Mouse (Mus musculus) intestine, embryonic 16.5 days (tissue): ENCODE data around the gene Gtpbp4. TPM values are rescaled to one million over a fixed set of nuclear protein-coding genes. Genes with fewer than 3 reads are reported as not detected.
"Not testable (repeated sequence)": the region's sequence is repeated elsewhere in the genome, so short reads cannot be mapped to it uniquely, and the experiment has no call there.

Experiments used
- ATAC-seq: fragments of 200-750 bp; cut with Nextera tagmentation; 2 replicates; pipeline ENCODE4 v1.8.0; 2017; ENCODE audit warnings: moderate TSS enrichment, moderate library complexity
- H3K27ac ChIP-seq: fragments of 300-500 bp; sonication (generic); 2 replicates; pipeline ENCODE4 v1.5.1; 2014; ENCODE audit warnings: mild to moderate bottlenecking, low read length
- H3K27me3 ChIP-seq: fragments of 300-500 bp; sonication (generic); replicated peaks from 2 replicates; pipeline ENCODE4 v1.6.1; 2014; ENCODE audit warnings: low read length, control low read depth, mixed read lengths; ENCODE audit not compliant: control insufficient read depth, insufficient read depth
- H3K36me3 ChIP-seq: fragments of 300-500 bp; sonication (generic); 2 replicates; pipeline ENCODE4 v1.6.1; 2014; ENCODE audit warnings: low read length, control low read depth; ENCODE audit not compliant: control insufficient read depth, insufficient read depth
- H3K4me1 ChIP-seq: fragments of 300-500 bp; sonication (generic); 2 replicates; pipeline ENCODE4 v1.6.1; 2014; ENCODE audit warnings: low read length, control low read depth, mixed read lengths; ENCODE audit not compliant: control insufficient read depth, insufficient read depth
- H3K4me2 ChIP-seq: fragments of 300-500 bp; sonication (generic); 2 replicates; pipeline ENCODE4 v1.6.1; 2014; ENCODE audit warnings: low read depth, low read length, control low read depth
- H3K4me3 ChIP-seq: fragments of 300-500 bp; sonication (generic); 2 replicates; pipeline ENCODE4 v1.5.1; 2014; ENCODE audit warnings: mild to moderate bottlenecking, low read length
- H3K9ac ChIP-seq: fragments of 300-500 bp; sonication (generic); 2 replicates; pipeline ENCODE4 v1.6.1; 2014; ENCODE audit warnings: low read depth, low read length
- H3K9me3 ChIP-seq: fragments of 300-500 bp; sonication (generic); 2 replicates; pipeline ENCODE4 v1.6.1; 2016; ENCODE audit warnings: low read length, control low read depth; ENCODE audit not compliant: control insufficient read depth
- WGBS: fragments of 180-500 bp; shearing (Covaris S2); extraction: QIAGEN DNeasy Blood & Tissue Kit; methylation state at CpG from one replicate; pipeline ENCODE4 v1.1.7; 2014; 5-methylcytosine and 5-hydroxymethylcytosine counted together
- polyA plus RNA-seq: library from polyadenylated mRNA; unstranded; fragments of >200 nt; fragmentation: Nextera tagmentation; extraction: Ambion mirVana; gene quantifications from 2 replicates; pipeline ENCODE4 v1.2.1, GENCODE M21; 2015

The Gtpbp4 gene
- polyA plus RNA-seq, 1 experiment from 2014 or later: 72.4 TPM

- Histone ChIP-seq H3K27me3 (no peaks in the 10 kb centered on the region), H3K9ac (peak overlapping the region; percentile 89), H3K36me3 (no peaks in the 10 kb centered on the region), H3K27ac (peak overlapping the region; percentile 51), H3K4me2 (peak overlapping the region; percentile 72), H3K4me3 (peak overlapping the region; percentile 96), H3K4me1 (peaks cover 9% of the 10 kb centered on the region), H3K9me3 (no peaks in the 10 kb centered on the region)
- peak; percentile 72 for ATAC-seq
- 2% methylated on average over 33 of the region's 33 CpGs for WGBS
Measured at GRCm38 (mm10) chr13:8995159-8995989, 509 bp downstream of the Gtpbp4 start.

GRCm38 (mm10) chr13:8992231-8992630, 3.7 kb downstream of the Gtpbp4 start:
- Histone ChIP-seq H3K9ac (no peak overlapping the region), H3K4me2 (no peak overlapping the region), H3K36me3 (peaks cover 5% of the 10 kb centered on the region; the same call in 1 of the 2 replicates), H3K27ac (no peak overlapping the region), H3K27me3 (no peaks in the 10 kb centered on the region), H3K4me1 (peaks cover 9% of the 10 kb centered on the region), H3K4me3 (no peak overlapping the region), H3K9me3 (no peaks in the 10 kb centered on the region)
- no peak for ATAC-seq
- 88% methylated on average over 6 of the region's 6 CpGs for WGBS

GRCm38 (mm10) chr13:8972972-8973371, 22.9 kb downstream of the Gtpbp4 start:
- WGBS: 96% methylated on average over 3 of the region's 3 CpGs

GRCm38 (mm10) chr13:8972369-8972768, 23.5 kb downstream of the Gtpbp4 start:
- peaks cover 33% of the 10 kb centered on the region for H3K36me3 ChIP-seq
- no peaks in the 10 kb centered on the region for H3K9me3 ChIP-seq
- no peak overlapping the region for H3K4me3 ChIP-seq
- no peak overlapping the region for H3K4me2 ChIP-seq
- no peaks in the 10 kb centered on the region for H3K27me3 ChIP-seq
- ATAC-seq: no peak
- no peak overlapping the region for H3K27ac ChIP-seq
- no peaks in the 10 kb centered on the region for H3K4me1 ChIP-seq
- no peak overlapping the region for H3K9ac ChIP-seq

More at GRCm38 (mm10) chr13:8972972-8973371, 22.9 kb downstream of the Gtpbp4 start:
- no peak overlapping the region for H3K27ac ChIP-seq
- H3K9me3 ChIP-seq: no peaks in the 10 kb centered on the region
- no peak overlapping the region for H3K4me3 ChIP-seq
- H3K4me2 ChIP-seq: no peak overlapping the region
- H3K27me3 ChIP-seq: no peaks in the 10 kb centered on the region
- no peak for ATAC-seq
- H3K36me3 ChIP-seq: peaks cover 35% of the 10 kb centered on the region
- no peak overlapping the region for H3K9ac ChIP-seq
- no peaks in the 10 kb centered on the region for H3K4me1 ChIP-seq

- Histone ChIP-seq H3K9ac (no peak overlapping the region), H3K4me1 (no peaks in the 10 kb centered on the region), H3K4me2 (no peak overlapping the region), H3K36me3 (peaks cover 9% of the 10 kb centered on the region), H3K27ac (no peak overlapping the region), H3K27me3 (no peaks in the 10 kb centered on the region), H3K4me3 (no peak overlapping the region), H3K9me3 (no peaks in the 10 kb centered on the region)
- no peak for ATAC-seq
- 94% methylated on average over 8 of the region's 8 CpGs for WGBS
Measured at GRCm38 (mm10) chr13:8967742-8968141, 28.1 kb downstream of the Gtpbp4 start.

- Histone ChIP-seq H3K9me3 (no peaks in the 10 kb centered on the region), H3K27me3 (no peaks in the 10 kb centered on the region), H3K4me1 (no peaks in the 10 kb centered on the region), H3K9ac (no peak overlapping the region), H3K4me3 (no peak overlapping the region), H3K4me2 (no peak overlapping the region), H3K27ac (no peak overlapping the region), H3K36me3 (peaks cover 3% of the 10 kb centered on the region; the same call in 1 of the 2 replicates)
- WGBS: 92% methylated on average over 5 of the region's 5 CpGs
- no peak for ATAC-seq
Measured at GRCm38 (mm10) chr13:8965224-8965623, 30.7 kb downstream of the Gtpbp4 start.

GRCm38 (mm10) chr13:8962266-8962665, 33.6 kb downstream of the Gtpbp4 start:
- H3K36me3 ChIP-seq, ATAC-seq, H3K4me3 ChIP-seq, H3K27ac ChIP-seq, H3K9me3 ChIP-seq, H3K27me3 ChIP-seq, H3K4me2 ChIP-seq, H3K9ac ChIP-seq, H3K4me1 ChIP-seq: not testable (repeated sequence)
- WGBS: 32% methylated on average over 5 of the region's 5 CpGs

- H3K9me3 ChIP-seq, H3K4me3 ChIP-seq, H3K36me3 ChIP-seq, H3K4me1 ChIP-seq, H3K27ac ChIP-seq, H3K4me2 ChIP-seq, H3K27me3 ChIP-seq, ATAC-seq, H3K9ac ChIP-seq: not testable (repeated sequence)
- WGBS: 56% methylated on average over 3 of the region's 3 CpGs
Measured at GRCm38 (mm10) chr13:8961128-8961888, 34.6 kb downstream of the Gtpbp4 start.

- not testable (repeated sequence) for ATAC-seq, H3K9me3 ChIP-seq
- WGBS: 84% methylated on average over 5 of the region's 6 CpGs
Measured at GRCm38 (mm10) chr13:8959554-8959953, 36.3 kb downstream of the Gtpbp4 start.

More at GRCm38 (mm10) chr13:8959554-8959953, 36.3 kb downstream of the Gtpbp4 start:
- H3K27ac ChIP-seq, H3K4me2 ChIP-seq, H3K27me3 ChIP-seq, H3K4me3 ChIP-seq, H3K4me1 ChIP-seq, H3K9ac ChIP-seq, H3K36me3 ChIP-seq: not testable (repeated sequence)
